Mouse (Mus musculus): ENCODE data around the gene D030056L22Rik.

DNA sequence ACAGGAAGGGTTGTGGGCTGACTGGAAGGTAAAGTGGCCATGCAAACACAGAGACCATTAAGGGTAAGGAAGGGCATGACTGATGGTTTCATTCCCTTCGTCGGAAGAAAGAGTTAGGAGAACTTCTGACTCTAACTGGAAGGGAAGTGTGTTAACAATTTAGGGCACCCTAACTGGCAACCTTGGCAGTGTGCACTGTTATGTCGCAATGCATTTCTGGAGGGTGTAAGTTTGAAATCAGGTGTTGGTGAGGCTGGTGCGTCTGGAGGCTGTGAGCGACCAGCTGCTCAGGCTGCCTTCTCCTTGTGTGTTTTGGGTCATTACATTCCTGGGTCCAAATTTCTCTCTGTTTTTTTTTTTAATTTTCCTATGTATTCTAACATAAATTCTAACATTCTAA, 31.0 kb downstream of the D030056L22Rik start:
- no peak for TF ChIP-seq CTCF (IDR thresholded peaks at IDR 0.05; ENCODE audit: control insufficient read depth, insufficient read depth, insufficient read length)
- no peak for TF ChIP-seq MAX (IDR thresholded peaks at IDR 0.05)
- no peak for TF ChIP-seq USF1 (IDR thresholded peaks at IDR 0.05; ENCODE audit: low read depth)
- no peak for TF ChIP-seq MYOG (IDR thresholded peaks at IDR 0.05; ENCODE audit: control insufficient read depth, extremely low read depth, insufficient read length)
- no peak for TF ChIP-seq MYOD1 (IDR thresholded peaks at IDR 0.05; ENCODE audit: control insufficient read depth, insufficient read length, low read depth)

All from C2C12 (cell line).